Mouse (Mus musculus) adrenal gland, postnatal 4 days (tissue): ENCODE measurements around the gene Fnip1. TPM values are rescaled to one million over a fixed set of nuclear protein-coding genes. Genes with fewer than 3 reads are reported as not detected.
"Not testable (repeated sequence)": the region's sequence is repeated elsewhere in the genome, so short reads cannot be mapped to it uniquely, and the experiment has no call there.

Source experiments
- DNase-seq, 2 experiments: peaks; one replicate each; pipeline ENCODE4 v3.0.0; 2021 to 2022; ENCODE audit warnings: low spot score in 2 of 2, mixed read lengths in 2 of 2
- long read RNA-seq, 2 experiments: library from polyadenylated mRNA; stranded (forward); transcript quantifications; one replicate each; pipeline ENCODE4 v2.0.0; 2021
- total RNA-seq, 2 experiments: library from RNA; stranded (reverse); gene quantifications; 2 replicates each; pipeline ENCODE4 v1.2.3; 2021

The Fnip1 gene
- 10 to 100 TPM; 25.6 to 25.9 TPM for total RNA-seq
- long read RNA-seq, experiment 1, full-length matches to known transcripts = 1 of 1 reads
- long read RNA-seq, experiment 1, partial matches to known transcripts = 0 of 1 reads
- long read RNA-seq, experiment 1, other reads (novel, unspliced or antisense) = 0 of 1 reads
- long read RNA-seq, experiment 2, full-length matches to known transcripts = 4 of 7 reads
- long read RNA-seq, experiment 2, partial matches to known transcripts = 2 of 7 reads
- long read RNA-seq, experiment 2, other reads (novel, unspliced or antisense) = 1 of 7 reads

DNA sequence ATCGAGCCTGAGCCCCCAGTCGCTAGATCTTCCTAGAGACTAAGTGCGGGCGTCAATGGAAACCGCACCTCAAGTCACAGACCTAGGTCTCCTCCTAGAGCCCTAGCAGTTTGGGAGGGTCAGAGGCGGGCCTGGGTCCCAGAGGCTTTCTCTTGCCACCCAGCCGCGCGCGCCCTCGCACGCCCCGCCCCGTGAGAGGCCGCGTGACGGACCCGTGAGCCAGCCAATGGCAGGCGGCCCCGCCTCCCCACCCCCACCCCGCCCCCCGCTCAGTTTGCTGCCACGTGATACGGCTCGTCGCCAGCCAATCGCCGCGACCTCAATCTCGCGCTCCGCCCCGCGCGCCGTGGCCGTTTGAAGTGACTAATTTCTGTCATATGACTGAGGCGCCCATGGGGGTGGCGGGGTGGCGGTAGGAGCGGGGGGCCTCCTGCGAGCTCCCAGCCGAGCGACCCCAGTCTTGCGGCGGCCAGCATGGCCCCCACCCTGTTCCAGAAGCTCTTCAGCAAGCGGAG, at the start of gene Fnip1:
Gene Fnip1, plus strand, starts transcription at position 377 of the 515 bp plus-strand sequence.
- DNase-seq = peak; percentile 90 to 91

DNA sequence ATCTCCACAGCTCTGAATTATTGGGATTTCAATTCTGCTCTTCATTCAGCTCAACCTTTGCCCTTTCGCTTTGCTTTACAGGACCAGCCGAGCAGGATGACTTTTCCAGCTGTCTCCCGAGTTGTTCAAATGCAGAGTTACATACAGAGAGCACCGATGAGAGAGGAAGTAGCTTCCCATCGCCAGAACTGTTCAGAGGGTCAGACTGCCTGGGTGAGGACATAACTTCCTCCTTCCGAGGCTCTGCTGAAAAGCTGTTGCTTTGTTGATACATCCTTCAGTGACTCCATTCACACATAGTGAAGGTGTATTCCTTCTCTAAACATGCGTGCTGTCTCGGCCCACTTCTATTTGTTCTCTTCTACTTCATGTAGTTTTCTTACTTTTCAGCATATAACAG, 47.6 kb upstream of the Fnip1 start:
- no peak for DNase-seq

DNA sequence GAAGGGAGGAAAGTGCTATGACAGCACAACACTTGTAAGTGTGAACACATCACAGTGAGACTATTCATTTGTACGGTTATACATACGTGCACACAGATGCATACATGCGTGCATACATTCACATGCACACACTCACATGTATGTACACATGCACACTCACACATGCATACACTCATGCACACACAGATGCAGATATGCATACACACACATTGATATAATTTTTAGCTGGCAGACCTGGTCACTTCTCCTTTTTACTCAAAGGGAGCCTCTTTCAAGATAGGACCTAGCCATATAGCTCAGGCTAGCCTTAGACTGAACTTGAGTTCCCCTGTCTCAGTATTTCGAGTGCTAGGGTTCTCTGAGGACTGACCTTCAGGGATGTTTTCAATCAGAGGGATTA, 46.7 kb upstream of the Fnip1 start:
- no peak for DNase-seq

DNA sequence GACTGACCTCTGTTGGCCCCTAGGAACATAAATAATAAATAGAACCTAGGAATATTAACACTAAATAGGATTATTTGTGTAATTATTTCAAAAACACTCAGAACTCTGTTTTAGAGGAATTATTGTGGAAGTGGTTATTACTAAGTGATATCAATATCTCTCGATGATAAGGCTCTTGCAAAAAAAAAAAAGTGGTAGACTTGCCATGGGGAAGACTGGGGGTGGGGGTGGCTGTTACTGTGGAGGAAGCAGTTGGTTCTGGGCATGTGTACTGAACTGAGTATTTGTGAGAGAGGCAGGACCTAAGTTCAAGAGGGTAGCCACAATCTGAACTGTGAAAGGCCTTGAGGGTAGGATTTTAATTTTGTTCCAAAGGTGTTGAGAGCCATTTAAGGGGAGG, 41.3 kb upstream of the Fnip1 start:
- no peak for DNase-seq

DNA sequence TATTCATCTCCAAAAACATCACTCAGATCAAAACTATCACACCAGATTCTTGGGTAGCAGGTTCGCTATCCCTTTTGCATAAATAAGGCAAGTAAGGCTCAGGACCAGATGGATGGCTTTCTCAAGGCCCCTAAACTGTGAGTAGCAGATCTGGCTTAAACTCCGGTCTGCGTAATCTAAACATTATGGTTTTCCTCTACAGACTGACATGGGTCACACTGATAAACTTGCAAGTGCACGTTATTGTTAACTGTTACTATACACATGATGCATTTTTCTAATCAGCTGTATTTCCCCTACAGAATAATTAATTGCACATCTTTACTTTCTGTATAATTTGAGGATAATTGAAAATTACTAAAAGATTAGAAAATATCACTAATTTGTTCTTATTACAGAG, 39.9 kb upstream of the Fnip1 start:
- DNase-seq = no peak

DNA sequence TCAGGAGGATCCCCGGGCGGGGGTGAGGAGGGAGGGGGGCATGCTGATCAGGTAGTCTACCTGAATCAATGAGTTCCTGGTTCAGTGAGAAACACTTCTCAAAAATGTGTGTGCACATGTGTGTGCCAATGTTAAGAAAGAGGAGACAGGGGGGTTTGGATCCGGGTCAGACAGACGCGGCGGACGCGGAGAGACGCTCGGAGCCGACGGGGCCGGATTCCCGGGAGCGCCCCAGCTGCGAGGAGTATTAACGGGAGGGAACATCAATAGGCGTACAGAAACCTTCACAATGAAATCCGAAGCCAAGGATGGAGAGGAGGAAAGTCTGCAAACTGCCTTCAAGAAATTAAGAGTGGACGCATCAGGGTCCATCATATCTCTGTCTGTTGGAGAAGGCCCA, 37.2 kb upstream of the Fnip1 start:
- not testable (repeated sequence) for DNase-seq

DNA sequence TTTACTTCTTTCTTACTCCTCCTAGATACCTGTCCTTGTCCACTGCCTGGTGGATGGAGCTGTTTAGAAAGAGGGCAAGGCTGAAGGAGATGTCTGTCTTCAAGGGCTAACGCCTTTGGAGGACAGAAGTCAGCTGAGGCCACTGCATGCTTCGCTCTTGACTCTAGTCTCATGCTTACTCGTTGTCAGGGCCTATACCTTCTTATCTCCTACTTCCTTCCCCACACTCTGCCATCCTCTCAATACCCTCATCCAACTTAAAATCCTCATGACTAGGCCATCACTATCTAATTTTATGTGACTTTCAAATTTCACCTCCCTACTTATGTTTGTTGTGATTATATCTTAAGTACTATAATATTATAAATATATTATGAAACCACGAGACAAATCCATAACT, 33.1 kb upstream of the Fnip1 start:
- no peak for DNase-seq

DNA sequence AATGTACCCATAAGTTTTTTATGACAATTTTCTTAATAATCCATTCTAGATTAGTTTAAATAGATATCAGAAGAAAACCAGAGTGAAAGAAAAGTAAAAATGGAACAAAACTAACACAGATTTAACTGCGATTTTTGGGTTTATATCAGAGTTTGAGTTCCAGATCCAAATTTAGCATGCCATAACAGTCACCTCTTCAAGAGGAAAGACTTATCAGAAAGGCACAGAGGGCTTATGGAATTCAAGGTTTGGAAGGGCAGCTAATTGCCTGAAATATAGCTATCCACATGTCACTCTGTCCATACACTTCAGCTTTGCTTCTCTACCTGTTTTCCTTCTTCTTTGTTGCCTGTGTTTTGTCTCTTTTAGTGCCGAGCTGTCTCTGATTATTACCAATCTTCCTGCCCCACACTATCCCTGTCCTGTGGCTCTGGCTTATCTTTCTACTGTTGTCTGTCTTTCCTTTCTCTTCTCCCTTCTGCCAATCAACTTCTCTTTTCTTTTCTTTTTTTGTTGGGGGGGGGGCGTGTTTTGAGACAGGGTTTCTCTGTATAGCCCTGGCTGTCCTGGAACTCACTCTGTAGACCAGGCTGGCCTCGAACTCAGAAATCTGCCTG, 31.0 kb upstream of the Fnip1 start:
- DNase-seq = no peak

DNA sequence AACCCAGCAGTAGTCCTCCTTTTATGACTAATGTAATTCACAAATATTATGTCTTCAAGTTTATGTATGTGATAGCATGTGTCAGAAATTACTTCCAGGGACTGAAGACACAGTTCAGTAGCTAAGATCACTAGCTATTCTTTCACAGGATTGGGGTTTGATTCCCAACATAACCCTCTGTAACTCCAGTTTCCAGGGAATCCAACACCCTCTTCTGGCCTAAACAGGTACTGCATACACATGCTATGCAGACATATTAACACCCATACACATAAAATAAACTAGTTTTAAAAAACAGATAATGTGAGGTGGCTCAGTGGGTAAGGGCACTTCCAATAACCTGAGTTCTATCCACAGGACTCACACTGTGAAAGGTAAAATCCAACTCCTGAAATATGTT, 27.4 kb upstream of the Fnip1 start:
- DNase-seq = no peak

DNA sequence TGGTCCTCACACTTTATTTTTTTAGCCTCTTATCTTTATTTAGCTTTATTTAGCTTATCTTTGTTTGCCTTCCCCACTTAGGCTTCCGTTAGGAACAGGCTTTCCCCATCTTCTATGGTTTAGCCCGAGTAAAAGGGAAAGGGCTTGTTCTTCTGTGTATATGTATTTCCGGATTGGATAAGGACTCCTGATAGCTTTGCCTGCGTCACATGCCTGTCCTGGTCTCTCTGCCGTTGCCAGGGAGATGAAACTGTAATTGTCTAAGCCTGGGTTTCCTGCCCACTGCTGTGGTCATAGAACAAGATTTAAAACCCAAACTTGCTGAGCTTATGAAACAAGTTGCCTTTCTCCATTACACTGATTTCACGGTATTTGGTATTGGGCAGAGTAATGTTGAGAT, 25.0 kb upstream of the Fnip1 start:
- DNase-seq = no peak

DNA sequence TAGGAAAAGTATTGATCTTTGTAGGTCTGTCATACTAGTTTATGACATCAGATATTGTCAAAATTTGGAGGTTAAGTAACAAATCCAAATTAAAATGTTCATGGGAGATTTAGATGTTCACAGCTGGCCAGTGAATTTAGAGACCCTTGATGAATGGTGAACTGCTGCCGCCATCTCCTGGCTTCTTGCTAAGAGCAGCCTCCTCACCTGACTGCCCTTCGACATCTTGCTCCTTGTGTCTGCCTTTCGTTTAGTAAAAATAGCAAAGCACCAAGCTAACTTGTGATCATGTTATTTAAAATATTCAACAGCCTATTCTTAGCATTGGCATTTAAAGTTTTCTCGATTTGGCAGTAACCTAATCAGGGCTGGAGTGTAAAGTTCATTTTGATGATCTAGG, 15.0 kb upstream of the Fnip1 start:
- no peak for DNase-seq

DNA sequence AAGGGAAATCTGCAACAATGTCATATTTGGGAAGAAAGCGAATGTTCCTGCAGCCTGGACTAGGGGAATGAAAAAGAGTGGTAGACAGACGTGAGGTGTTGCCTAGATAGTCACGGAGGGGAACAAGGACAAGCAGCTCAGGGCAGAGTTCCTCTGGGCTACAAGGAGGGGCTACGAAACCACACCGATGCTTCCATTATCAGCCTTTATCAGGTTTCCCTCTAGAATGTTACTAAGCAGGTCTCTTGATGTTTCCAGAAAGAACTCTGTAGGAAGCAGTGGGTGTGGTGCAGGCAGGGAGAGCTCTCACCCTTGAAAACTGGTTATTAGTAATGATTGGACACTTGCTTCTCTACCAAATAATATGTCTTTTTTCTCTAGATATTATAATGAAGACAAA, 11.7 kb upstream of the Fnip1 start:
- no peak for DNase-seq

DNA sequence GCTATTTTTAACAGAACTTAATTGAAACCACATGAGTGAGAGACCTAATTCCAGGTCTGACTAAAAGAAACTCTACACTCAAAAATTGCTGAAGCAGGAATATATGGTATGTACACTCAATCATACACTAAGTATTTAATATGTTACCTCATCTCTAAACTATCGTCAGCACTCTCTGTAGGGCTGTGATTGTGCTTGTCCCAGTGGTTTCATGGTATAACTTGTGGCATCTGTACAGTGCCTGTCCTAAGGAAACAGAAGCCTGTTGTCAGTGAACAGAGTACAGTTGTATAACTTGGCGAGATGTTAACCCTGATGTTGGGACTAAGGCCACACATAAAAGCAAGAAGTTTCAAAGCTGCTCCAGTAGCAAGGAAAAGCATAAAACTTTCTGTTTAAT, 10.9 kb upstream of the Fnip1 start:
- no peak for DNase-seq

DNA sequence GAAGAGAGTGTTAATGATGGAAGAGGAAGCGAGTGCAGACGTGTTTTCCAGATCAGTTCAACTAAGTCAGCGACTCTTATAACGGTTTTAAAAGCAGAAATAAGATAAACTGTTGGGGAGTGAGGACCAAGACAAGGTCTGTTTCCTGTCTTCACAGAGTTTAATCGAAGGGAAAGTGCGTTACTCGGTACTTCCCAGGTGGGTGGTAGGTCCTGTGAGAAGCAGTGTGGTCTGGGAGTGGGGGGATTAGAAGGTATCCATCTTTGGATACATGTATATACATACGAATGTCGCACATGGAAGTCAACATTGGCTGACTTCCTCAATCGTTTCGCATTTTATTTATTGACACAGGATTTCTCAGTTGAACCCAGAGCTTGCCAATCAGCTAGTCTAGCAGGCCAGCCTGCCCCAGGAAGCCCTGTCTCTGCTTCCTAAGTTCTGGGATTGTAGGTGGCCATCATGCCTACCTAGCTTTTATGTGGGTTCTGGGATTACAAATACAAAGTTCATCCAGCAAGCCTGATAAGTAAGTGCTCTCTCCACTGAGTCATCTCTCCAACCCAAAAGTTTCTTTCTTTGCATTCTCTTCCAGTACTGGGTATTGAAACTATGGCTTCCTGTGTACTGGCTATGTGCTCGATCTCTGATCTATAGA, 10.2 kb upstream of the Fnip1 start:
- DNase-seq = no peak

DNA sequence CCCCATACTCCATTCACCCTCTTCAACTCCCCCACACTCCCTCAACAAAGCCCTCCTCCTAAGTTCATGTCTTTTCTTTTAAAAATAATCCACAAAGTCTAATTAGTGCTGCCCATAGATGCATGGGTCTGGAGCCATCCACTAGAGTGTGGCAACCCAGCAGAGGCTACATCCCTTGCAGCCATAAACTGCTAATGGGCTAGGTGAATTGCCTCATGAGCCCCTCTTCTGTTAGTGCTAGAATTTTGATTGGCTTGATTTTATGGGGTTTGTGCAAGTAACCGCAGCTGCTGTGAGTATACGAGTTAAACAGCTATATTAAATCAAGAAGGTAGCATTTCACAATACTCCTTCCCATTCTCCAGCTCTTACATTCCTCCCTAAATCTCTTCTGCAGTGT, 8.8 kb upstream of the Fnip1 start:
- no peak for DNase-seq

DNA sequence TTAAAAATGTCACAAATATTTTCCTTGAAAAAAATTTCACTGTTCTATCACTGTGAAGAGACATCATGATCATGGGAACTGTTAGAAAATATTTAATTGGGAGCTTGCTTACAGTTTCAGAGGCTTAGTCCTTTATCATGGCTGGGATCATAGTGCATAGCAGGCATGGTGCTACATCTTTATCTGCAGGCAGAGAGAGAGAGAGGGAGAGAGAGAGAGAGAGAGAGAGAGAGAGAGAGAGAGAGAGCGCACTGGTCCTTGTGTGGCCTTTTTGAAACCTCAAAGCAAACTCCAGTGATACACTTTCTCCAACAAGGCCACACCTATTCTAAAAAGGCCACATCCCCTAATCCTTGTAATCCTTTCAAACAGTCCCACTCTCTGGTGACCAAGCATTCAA, 2.2 kb upstream of the Fnip1 start:
- no peak for DNase-seq

DNA sequence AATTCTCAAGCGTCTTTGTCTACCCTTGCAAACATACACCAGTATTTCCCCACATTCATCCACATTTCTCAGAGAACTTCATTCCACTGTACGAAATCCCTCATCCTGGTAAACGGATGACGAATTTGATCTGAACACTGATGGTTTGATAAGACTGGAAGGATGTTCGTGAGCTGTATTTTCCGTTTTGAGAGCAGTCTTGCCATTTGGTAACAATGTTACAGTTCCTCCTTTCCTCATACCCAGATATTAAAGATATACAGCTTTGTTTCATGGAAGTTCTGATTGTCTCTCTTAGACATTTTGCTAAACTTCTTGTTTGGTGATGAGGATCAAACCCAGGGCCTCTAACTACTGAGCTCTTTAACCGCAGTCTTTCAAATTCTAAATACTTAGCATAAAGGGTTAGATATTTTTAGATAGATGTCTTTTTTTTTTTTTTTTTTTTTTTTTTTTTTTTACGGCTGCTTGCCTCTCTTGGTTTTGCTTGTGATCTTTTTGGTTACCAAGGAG, 633 bp upstream of the Fnip1 start:
- no peak for DNase-seq

DNA sequence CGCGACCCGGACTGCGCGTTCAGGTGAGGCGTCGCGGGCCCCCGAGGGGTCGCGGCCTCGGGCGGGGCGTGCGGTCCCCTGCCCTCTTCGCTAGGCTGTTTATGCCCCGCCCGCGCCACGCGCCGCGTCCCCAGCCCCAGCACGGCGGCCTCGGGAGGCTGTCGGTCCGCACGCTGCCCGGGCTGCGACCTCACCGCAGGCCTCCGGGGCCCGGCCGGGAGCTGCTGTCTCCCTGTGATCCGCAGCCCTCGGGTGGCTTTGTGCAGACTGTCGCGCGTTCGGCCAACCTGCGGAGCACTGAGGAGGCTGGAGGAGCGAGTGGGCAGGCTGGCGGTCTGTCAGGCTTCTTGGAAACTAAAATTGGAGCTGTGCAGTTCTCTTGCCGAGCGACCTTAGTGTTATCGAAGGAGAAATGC, 375 bp downstream of the Fnip1 start:
- DNase-seq = peak; percentile 12 to 32

DNA sequence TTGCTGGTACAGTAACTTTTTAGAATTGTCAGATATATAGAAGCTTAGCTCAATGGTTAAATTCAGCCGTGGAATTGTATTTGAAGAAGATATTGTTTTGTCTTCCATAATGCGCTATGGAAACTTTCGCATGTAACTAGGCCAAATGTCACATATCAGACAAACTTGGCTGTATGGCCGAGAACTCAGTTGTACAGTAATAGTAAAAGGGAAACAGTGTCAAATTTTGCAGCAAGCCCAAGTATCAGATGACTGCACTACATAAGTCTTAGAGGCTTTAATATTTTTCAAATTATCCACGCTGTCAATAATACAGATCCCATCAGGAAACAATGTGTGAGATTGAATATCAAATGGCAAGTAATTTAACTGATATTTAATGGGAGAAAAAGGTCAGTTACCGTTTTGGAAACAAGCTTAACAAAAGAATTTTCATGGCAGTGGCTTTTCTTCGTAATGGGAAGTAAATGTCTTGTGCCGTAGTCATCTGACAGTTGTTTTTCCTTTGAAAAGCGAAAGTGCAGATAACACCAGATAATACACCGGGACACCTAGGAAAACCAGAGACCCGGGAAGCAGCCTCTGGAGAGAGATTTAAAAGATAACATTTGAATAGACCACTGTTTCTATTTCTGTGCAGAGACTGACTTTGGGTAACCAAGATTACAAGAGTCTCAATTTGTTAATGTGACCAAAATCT, 1.1 kb downstream of the Fnip1 start:
- DNase-seq = no peak

DNA sequence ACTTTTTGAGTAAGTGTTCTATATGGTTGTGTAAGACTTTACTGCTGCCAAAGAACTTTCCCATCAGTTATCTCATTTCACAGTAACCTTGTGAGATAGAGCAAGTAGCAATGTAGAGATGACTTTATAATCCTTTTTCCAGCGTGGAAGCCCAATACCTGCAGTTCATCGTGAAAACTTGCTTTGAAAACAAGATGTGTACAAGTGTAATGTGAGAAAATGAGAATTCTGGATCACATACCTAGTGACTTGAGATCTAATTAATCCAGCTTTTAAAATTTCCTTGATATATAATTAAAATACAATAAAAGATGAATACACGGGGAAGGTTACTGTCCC, 1.7 kb downstream of the Fnip1 start:
- DNase-seq = no peak

DNA sequence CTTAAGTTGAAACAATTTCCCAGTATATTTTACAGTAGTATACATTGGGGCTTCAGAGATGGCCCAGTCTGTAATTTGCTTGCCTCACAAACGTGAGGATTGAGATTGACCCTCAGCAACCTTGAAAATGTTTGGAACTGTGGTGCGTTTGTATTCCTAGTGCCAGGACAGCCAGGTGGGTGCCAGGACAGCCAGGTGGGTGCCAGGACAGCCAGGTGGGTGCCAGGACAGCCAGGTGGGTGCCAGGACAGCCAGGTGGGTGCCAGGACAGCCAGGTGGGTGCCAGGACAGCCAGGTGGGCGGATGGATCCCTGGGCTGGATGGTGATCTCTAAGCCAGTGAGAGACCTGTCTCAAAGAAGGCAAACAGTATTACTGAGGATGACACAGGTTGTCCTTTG, 12.8 kb downstream of the Fnip1 start:
- not testable (repeated sequence) for DNase-seq

DNA sequence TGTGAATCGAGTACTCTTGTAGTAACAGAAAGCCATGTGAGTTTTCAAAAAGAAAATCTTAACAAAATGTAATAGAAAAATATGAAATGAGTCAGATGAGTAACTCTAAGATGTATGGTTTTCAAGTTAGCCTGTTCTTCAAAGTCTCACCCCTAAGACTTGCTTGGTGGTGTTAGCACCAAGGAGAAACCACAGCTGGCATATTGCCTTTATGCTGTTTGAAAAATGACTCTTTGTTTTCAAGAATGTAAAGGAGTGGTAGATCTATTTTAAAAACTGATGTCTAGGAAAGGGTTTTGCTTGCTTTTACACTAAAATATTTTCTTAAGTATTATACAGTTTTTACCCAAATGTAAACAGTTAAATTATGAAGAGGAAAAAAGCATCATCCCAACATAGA, 16.5 kb downstream of the Fnip1 start:
- no peak for DNase-seq
